Mouse (Mus musculus): ENCODE measurements at regions not wholly inside any gene's neighbourhood (a gene's known extent, or its start where the extent isn't known, plus 50 kb on each side); places are given as distances from the start of the nearest gene placed in this dataset.
A peak's percentile ranks its signal among the peaks of the same experiment; 100 is the strongest.
"Not testable (repeated sequence)": the region's sequence is repeated elsewhere in the genome, so short reads cannot be mapped to it uniquely, and the experiment has no call there.

GRCm38 (mm10) chr9:88221850-88222353 lies 105.1 kb upstream of the Nt5e start:
- DNase-seq (ENCODE audit: low spot score), result peak; percentile 47

DNA sequence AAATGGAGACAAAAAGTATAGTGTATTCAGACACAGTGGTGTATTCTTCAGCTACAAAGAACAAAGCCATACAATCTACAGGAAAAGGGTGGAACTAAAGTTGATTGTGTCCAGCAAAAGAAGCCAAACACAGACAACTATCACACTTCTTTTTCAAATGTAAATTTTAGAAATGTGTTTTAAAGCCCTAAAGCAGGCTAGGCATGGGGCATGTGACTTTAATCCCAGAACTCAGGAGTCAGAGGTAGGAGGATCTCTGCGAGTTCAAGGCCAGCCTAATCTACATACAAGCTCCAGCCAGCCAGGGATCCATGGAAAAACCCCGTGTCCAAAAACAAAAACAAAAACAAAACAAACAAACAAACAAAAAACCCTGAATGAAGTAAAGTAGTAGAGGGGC lies 89.9 kb upstream of the Nt5e start:
- no peak for DNase-seq (ENCODE audit: low spot score)

DNA sequence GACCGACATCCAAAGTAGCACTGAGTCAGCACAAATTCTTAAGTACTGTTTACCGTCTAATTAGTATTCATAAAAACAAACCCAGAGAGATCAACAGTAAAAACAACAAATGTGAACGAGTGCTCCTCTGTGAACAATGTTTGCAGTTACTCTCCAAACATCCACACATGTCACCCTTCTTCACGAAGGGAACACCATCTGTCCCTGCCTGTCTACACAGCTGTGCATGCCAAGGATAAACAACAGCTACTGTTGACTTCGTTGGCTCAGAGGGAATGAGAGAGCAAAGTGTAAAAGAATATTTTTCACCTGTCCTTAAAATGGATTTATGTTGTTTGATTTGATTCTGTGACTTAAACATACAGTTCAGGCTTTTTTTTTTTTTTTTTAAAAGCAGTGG lies 88.7 kb upstream of the Nt5e start:
- no peak for DNase-seq (ENCODE audit: low spot score)

DNA sequence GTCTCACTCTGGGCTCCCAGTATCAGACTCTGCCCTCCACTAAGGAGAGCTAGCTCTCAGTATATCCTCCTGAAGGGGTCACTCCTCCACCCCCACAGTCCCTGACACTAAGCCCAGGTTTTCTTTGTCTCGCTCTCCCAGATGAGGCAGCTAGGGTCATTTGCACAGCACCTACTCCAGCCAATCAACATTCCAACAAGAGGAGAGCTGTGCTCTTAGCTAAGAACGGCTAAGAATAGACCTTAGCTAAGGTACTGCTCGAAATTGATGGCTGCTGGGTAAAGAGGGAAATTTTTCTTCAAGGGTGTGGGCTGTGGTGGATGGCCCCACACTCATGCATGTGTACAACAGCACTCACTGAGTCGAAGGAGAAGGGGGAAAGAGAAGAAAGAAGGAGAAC lies 86.3 kb upstream of the Nt5e start:
- no peak for DNase-seq (ENCODE audit: low spot score)

- DNase-seq (ENCODE audit: low spot score), result peak; percentile 80
Observed at GRCm38 (mm10) chr9:88241203-88241995, 85.6 kb upstream of the Nt5e start.

DNA sequence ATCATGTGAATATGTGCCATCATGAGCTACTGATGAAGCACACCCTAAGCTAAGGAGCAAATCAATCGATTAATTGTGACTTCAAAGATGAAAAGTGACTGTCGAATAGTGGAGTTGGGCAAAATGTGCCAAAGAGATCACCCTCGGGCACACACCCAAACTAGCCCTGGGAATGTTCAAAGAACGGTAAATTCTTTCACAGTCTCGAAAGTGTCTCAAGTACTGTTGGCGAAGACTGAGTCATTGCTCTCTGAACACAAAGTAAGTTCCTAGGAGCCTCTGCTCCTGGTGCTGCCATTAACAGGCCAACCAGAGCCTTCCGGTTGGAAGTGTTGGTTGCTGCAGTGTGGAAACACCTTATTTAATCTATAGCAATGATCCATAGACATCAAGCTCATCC lies 84.5 kb upstream of the Nt5e start:
- DNase-seq (ENCODE audit: low spot score), result no peak

DNA sequence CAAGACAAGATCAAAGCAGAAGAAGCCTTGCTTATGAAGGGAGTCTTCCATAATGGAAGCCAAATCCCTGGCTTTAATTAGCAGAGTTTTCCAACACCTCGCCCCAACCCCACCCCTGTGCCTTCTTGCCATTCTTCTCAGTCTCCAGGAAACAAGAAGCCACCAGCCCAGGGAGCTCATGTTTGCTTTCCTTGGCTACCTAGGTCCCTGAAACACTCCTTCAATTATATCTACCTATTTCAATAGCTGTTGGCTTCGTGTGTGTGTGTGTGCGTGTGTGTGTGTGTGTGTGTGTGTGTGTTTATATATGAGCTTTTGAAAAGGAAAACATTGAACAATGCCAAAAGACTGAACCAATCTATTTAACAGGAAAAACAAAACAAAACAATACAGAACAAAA lies 82.5 kb upstream of the Nt5e start:
- DNase-seq (ENCODE audit: low spot score), result no peak

- no peak for DNase-seq (ENCODE audit: low spot score)
Observed at GRCm38 (mm10) chr9:88255948-88256347, 71.0 kb upstream of the Nt5e start.

DNA sequence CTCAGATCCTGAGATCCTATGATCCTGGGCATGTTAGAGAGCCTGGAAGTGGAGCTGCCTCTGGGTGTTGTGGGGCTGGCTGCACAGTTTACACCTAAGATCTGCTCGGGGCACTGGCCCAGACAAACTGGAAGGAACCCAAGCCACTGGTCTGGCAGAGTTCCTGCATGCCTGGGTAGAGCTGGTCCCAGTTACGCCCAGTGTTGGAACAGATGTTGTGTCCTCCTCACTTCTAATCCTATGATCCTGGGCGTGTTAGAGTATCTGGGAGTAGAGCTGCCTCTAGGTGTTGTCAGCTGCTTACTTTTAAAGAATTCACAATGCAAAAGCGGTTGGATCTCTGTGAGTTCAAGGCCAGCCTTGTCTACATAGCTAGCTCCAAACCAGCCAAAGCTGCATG lies 67.4 kb upstream of the Nt5e start:
- DNase-seq (ENCODE audit: low spot score), result peak; percentile 11

DNA sequence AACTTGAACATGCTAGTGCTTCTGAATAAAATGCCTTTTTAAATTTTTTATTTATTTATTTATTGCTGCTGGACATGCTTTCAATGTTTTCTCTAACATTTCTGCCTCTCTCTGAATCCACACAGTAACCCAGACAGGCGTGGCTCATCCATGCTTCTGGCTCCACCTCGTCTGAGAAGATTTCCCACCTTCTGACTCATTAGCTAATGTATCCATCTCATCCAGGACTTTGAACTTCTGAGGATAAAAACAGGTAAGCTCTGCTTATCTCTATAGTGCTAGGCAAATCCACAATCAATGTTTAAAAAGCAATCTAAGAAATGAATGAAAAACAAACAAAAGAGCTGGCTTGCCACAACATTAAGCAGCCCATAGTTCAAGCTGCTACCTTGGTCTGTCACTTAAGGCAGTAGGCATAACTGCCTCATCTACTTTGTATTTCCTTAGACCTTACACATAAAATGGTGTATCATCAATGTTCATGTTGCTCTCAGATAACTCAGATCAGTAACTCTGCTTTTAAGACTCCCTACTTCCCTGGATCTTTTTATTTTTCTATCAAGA lies 66.8 kb upstream of the Nt5e start:
- no peak for DNase-seq (ENCODE audit: low spot score)

DNA sequence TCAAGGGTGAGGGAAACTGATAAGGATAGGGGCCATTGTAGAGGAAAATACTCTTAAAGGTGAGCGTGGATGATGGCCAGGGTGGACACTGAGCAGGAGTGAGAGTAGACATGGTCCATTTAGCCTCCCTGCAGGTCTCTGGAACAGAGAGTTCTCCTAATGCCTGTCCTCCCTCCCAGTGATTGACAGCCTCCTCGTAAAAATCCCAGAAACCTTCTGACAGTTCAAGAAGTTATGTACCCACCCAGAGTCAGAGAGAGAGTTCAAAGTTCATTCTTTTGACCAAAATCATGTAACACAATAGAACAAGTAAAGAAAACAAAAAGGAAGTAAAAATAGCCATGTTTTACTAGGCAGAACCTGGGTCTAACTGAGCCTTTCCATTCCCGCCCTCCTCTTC lies 64.5 kb upstream of the Nt5e start:
- no peak for DNase-seq (ENCODE audit: low spot score)

DNA sequence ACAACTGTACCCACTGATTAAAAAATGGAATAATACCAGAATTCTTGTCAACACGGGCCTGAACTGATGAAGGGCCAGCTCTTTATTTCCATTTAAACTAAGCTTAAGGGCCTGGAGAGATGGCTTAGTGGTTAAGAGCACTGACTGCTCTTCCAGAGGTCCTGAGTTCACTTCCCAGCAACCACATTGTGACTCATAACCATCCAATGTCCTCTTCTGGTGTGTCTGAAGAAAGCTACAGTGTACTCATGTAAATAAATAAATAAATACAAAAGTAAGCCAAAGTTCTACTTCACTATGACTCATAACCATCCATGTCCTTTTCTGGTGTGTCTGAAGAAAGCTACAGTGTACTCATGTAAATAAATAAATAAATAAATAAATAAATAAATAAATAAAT lies 60.7 kb upstream of the Nt5e start:
- not testable (repeated sequence) for DNase-seq (ENCODE audit: low spot score)

- no peak for DNase-seq (ENCODE audit: low spot score)
Observed at GRCm38 (mm10) chr9:88268811-88269210, 58.2 kb upstream of the Nt5e start.

GRCm38 (mm10) chr9:88269216-88269615 lies 57.8 kb upstream of the Nt5e start:
- no peak for DNase-seq (ENCODE audit: low spot score)

- peak; percentile 17 for DNase-seq (ENCODE audit: low spot score)
Observed at GRCm38 (mm10) chr9:88270836-88271235, 56.2 kb upstream of the Nt5e start.

DNA sequence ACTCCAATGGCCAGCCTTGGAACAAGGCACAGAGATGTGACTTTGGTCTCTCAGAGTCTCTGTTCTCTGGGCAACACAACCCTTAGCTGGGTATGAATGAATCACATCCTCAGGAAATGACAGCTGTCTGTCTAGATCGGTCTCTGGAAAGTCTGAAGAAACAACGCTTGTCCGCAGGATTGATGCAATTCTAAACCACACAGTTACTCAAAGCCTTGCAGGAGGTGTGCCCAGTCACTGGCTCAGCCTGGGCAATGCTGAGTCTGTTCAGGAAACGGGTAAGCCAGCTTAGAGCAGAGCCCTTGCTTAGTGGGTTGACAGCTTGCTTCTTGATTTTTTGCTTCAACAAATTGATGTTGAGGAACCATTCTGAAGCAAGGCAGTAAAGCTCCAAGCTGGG lies 53.7 kb upstream of the Nt5e start:
- no peak for DNase-seq (ENCODE audit: low spot score)

- DNase-seq (ENCODE audit: low spot score), result peak; percentile 33
Observed at GRCm38 (mm10) chr9:88274040-88274439, 53.0 kb upstream of the Nt5e start.

GRCm38 (mm10) chr9:88274681-88275336 lies 52.2 kb upstream of the Nt5e start:
- DNase-seq (ENCODE audit: low spot score), result no peak

DNA sequence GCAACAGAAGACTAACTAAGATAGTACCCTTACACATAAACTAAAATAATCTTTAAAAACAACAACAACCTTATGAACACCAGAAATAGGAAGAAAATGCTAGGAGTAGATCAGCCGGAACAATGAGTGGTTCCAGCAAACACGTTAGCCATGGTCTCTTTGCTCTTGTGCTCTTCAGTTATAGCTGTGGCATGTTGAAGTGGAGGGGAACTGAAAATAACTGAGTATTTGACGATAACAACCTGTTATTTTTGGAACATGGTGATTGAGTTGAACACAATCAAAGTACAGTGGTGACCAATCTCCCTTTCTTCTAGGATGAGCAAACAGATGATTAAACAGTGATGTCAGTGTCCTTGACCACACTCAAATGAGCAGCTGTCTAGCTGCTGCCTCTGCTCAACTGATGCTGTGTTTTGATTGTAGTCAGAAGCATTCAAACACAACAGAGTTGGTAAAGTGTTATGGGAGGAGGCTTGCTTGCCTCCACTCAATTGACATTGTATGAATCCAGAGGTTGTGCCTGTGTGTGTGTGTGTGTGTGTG lies 50.9 kb upstream of the Nt5e start:
- DNase-seq (ENCODE audit: low spot score), result no peak

DNA sequence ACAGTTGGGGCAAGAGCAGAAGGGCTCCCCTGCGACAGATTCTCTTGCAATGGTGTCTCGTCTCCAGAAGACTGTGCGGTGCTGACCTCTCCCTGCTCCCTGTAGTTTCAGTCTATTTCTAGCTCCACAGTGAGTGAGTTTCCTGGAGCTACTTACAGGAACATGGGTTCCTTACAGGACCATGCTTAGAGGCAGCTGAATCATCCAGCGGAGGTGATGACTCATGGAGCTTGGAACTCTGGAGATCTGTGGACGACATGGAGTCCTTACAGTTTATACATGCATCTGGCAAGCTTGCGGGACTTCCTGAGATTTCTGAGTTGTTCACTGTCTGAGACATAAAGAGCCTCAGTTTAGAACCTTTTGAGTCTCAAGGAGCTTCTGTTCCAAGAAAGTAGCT lies 50.0 kb upstream of the Nt5e start:
- DNase-seq (ENCODE audit: low spot score), result peak; percentile 8
